Mouse (Mus musculus): ENCODE data around the gene Dyrk1a.

DNA sequence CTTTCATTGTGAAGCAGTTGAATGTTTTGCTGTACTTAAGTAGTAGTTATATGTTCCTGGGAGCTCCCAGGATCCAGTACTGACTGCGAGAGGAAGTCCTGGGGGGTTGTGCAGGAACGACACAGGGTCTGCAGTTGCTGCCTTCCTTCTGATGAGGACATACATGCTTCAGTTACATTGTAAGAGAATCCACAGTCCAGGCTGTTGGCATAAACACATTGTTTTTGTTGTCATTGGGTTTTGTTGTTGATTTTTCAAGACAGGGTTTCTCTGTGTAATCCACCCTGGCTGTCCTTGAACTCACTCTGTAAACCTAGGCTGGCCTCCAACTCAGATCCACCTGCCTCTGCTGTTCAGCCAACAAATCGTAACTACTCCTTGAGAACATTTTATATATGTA is 80.1 kb downstream of the Dyrk1a start:
- no peak for TF ChIP-seq CTCF (IDR thresholded peaks at IDR 0.05)
- TF ChIP-seq EP300 (IDR thresholded peaks at IDR 0.05): no peak

Data from lung, postnatal 0 days (tissue).